Mouse (Mus musculus) liver, postnatal 0 days (tissue): ENCODE results near the gene Med18.

ENCODE experiments used
- CTCF ChIP-seq: sonication (generic); IDR thresholded peaks from 2 replicates; pipeline ENCODE4 v1.5.1; 2016; ENCODE audit warnings: antibody characterized with exemption, low read depth
- EP300 ChIP-seq: IDR thresholded peaks from 2 replicates; pipeline ENCODE4 v1.6.1; 2016; ENCODE audit warnings: antibody characterized with exemption, low read depth, mild to moderate bottlenecking

- no peak for TF ChIP-seq EP300
- peak; percentile 26 for TF ChIP-seq CTCF
Measured at GRCm38 (mm10) chr4:132454216-132454615, 9.5 kb downstream of the Med18 start.
